Mouse (Mus musculus): ENCODE measurements around the gene Trim9. TPM values are rescaled to one million over a fixed set of nuclear protein-coding genes. Genes with fewer than 3 reads are reported as not detected.
A peak's percentile ranks its signal among the peaks of the same experiment; 100 is the strongest.

The Trim9 gene
- total RNA-seq, 2 experiments from 2014 or later = 2.7 to 3.8 TPM

GRCm38 (mm10) chr12:70326393-70326792, 21.0 kb downstream of the Trim9 start:
- no peak for DNase-seq

- peak; percentile 28 for DNase-seq
These were observed 21.6 kb downstream of the Trim9 start for GRCm38 (mm10) chr12:70325826-70326225.

GRCm38 (mm10) chr12:70322790-70323189, 24.6 kb downstream of the Trim9 start:
- DNase-seq = no peak

GRCm38 (mm10) chr12:70316147-70316546, 31.3 kb downstream of the Trim9 start:
- no peak for DNase-seq

GRCm38 (mm10) chr12:70307881-70308280, 39.5 kb downstream of the Trim9 start:
- DNase-seq = no peak

GRCm38 (mm10) chr12:70307062-70307461, 40.4 kb downstream of the Trim9 start:
- no peak for DNase-seq

GRCm38 (mm10) chr12:70304014-70304413, 43.4 kb downstream of the Trim9 start:
- DNase-seq = no peak

GRCm38 (mm10) chr12:70303525-70303924, 43.9 kb downstream of the Trim9 start:
- no peak for DNase-seq

- no peak for DNase-seq
These were observed 45.2 kb downstream of the Trim9 start for GRCm38 (mm10) chr12:70302022-70302720.

GRCm38 (mm10) chr12:70293927-70294684, 53.3 kb downstream of the Trim9 start:
- DNase-seq = no peak

- DNase-seq = no peak
These were observed 54.1 kb downstream of the Trim9 start for GRCm38 (mm10) chr12:70293165-70293926.

- no peak for DNase-seq
These were observed 61.9 kb downstream of the Trim9 start for GRCm38 (mm10) chr12:70285521-70285920.

- DNase-seq = no peak
These were observed 62.4 kb downstream of the Trim9 start for GRCm38 (mm10) chr12:70284979-70285378.

- peak; percentile 58 for DNase-seq
These were observed 64.2 kb downstream of the Trim9 start for GRCm38 (mm10) chr12:70283116-70283731.

GRCm38 (mm10) chr12:70280930-70281329, 66.5 kb downstream of the Trim9 start:
- DNase-seq = no peak

- no peak for DNase-seq
These were observed 67.0 kb downstream of the Trim9 start for GRCm38 (mm10) chr12:70280381-70280780.

GRCm38 (mm10) chr12:70277071-70277939, 70.1 kb downstream of the Trim9 start:
- no peak for DNase-seq

GRCm38 (mm10) chr12:70269724-70270123, 77.7 kb downstream of the Trim9 start:
- DNase-seq = no peak

- DNase-seq = no peak
These were observed 80.1 kb downstream of the Trim9 start for GRCm38 (mm10) chr12:70267314-70267713.

GRCm38 (mm10) chr12:70266494-70266931, 80.9 kb downstream of the Trim9 start:
- DNase-seq = no peak

- DNase-seq = no peak
These were observed 83.7 kb downstream of the Trim9 start for GRCm38 (mm10) chr12:70263721-70264120.

Measured in adrenal gland, postnatal 10 days (tissue).